Mouse (Mus musculus) neural tube, embryonic 15.5 days (tissue): Measurements from ENCODE around the gene Zmiz1. TPM values are rescaled to one million over a fixed set of nuclear protein-coding genes. Genes with fewer than 3 reads are reported as not detected.

ENCODE experiments used
- ATAC-seq: fragments of 200-750 bp; cut with Nextera tagmentation; 2 replicates; pipeline ENCODE4 v1.8.0; 2017; ENCODE audit warnings: mild to moderate bottlenecking, moderate TSS enrichment, moderate library complexity; ENCODE audit not compliant: low FRiP score
- H3K27ac ChIP-seq: fragments of 300-500 bp; sonication (generic); replicated peaks from 2 replicates; pipeline ENCODE4 v1.5.1; 2015; ENCODE audit warnings: mild to moderate bottlenecking, inconsistent platforms
- H3K27me3 ChIP-seq: fragments of 300-500 bp; sonication (generic); replicated peaks from 2 replicates; pipeline ENCODE4 v1.6.1; 2015; ENCODE audit warnings: inconsistent platforms
- H3K36me3 ChIP-seq: fragments of 300-500 bp; sonication (generic); 2 replicates; pipeline ENCODE4 v1.6.1; 2015; ENCODE audit warnings: inconsistent platforms
- H3K4me1 ChIP-seq: fragments of 300-500 bp; sonication (generic); 2 replicates; pipeline ENCODE4 v1.6.1; 2015; ENCODE audit warnings: inconsistent platforms
- H3K4me2 ChIP-seq: fragments of 300-500 bp; sonication (generic); 2 replicates; pipeline ENCODE4 v1.6.1; 2015; ENCODE audit warnings: inconsistent platforms, mild to moderate bottlenecking, moderate library complexity
- H3K4me3 ChIP-seq: fragments of 300-500 bp; sonication (generic); replicated peaks from 2 replicates; pipeline ENCODE4 v1.5.1; 2015; ENCODE audit warnings: mild to moderate bottlenecking, inconsistent platforms
- H3K9ac ChIP-seq: fragments of 300-500 bp; sonication (generic); replicated peaks from 2 replicates; pipeline ENCODE4 v1.6.1; 2015; ENCODE audit warnings: mild to moderate bottlenecking, inconsistent platforms
- H3K9me3 ChIP-seq: fragments of 300-500 bp; sonication (generic); replicated peaks from 2 replicates; pipeline ENCODE4 v1.6.1; 2016; ENCODE audit warnings: inconsistent platforms
- WGBS: fragments of 180-500 bp; shearing (Covaris S2); methylation state at CpG from one replicate; pipeline ENCODE4 v1.1.7; 2015; ENCODE audit warnings: mixed read lengths; 5-methylcytosine and 5-hydroxymethylcytosine counted together
- polyA plus RNA-seq: library from polyadenylated mRNA; unstranded; fragments of >200 nt; fragmentation: Nextera tagmentation; extraction: Ambion mirVana; gene quantifications from 2 replicates; pipeline ENCODE4 v1.2.1, GENCODE M21; 2015

Zmiz1 gene
- polyA plus RNA-seq, 1 experiment from 2014 or later, result 54.7 TPM

GRCm38 (mm10) chr14:25511967-25512366 lies 53.0 kb downstream of the Zmiz1 start:
- Histone ChIP-seq H3K27me3 (no peaks in the 10 kb centered on the region), H3K9ac (no peak overlapping the region), H3K9me3 (no peaks in the 10 kb centered on the region), H3K4me1 (peaks cover 79% of the 10 kb centered on the region), H3K4me3 (no peak overlapping the region), H3K36me3 (no peaks in the 10 kb centered on the region), H3K4me2 (no peak overlapping the region), H3K27ac (peak overlapping the region; percentile 35)
- no peak for ATAC-seq
- 33% methylated on average over 5 of the region's 5 CpGs for WGBS

GRCm38 (mm10) chr14:25512803-25513202 lies 53.8 kb downstream of the Zmiz1 start:
- Histone ChIP-seq H3K4me2 (no peak overlapping the region), H3K4me1 (peaks cover 87% of the 10 kb centered on the region), H3K9me3 (no peaks in the 10 kb centered on the region), H3K4me3 (no peak overlapping the region), H3K36me3 (no peaks in the 10 kb centered on the region), H3K27me3 (no peaks in the 10 kb centered on the region), H3K9ac (no peak overlapping the region), H3K27ac (peak overlapping the region; percentile 38; the same call in 1 of the 2 replicates)
- 17% methylated on average over 6 of the region's 6 CpGs for WGBS
- no peak for ATAC-seq

DNA sequence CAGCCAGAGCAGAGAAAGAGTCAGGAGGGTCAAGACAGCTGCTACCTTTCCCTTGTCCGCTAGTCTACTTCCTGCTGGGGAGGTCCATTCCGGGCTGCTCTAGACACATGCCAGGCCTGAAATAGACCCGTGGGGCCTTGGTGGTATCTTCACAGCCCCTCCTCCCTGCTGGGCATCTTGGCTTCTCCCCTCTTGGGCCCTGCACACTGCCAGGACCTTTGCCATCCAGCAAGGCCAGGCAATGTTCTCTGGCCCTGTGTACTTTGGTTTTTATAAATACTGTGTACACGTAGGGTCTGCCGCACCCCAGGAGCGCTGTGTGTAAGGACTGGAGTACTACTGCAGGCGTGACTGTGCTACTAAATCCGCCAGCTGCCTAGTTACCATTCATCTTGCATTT lies 54.5 kb downstream of the Zmiz1 start:
- Histone ChIP-seq H3K9ac (no peak overlapping the region), H3K4me3 (no peak overlapping the region), H3K9me3 (no peaks in the 10 kb centered on the region), H3K27me3 (no peaks in the 10 kb centered on the region), H3K4me2 (no peak overlapping the region), H3K4me1 (peaks cover 89% of the 10 kb centered on the region), H3K36me3 (no peaks in the 10 kb centered on the region), H3K27ac (no peak overlapping the region)
- 52% methylated on average over 8 of the region's 8 CpGs for WGBS
- ATAC-seq, result no peak

DNA sequence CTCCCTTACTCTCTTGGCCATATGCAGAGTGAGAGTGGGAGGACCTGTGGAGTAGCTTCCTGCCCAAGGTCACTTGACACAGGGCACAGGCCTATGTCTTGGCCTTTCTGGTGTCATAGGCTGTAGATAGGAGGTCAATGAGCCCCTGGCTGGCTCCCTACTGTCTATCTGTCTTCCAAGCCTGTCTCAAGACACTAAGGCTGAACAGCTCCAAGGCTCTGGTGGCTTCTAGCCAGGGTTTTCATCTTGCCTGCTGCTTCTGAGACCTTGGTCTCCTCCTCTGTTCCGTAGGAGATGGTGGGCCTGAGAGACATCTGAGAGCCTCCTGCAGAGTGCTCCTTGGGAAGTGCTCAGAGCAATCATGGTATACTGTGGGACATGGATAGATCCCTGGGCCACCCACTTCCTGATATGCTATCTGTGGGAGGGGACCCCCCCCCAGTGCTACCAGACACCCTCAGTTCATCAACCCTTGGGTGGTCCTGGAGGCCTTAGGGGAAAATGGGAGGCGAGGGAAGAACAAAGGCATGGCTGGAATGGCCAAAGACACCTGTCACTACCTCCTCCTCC lies 56.0 kb downstream of the Zmiz1 start:
- no peak for ATAC-seq
- Histone ChIP-seq H3K4me3 (no peak overlapping the region), H3K36me3 (no peaks in the 10 kb centered on the region), H3K27me3 (no peaks in the 10 kb centered on the region), H3K4me2 (no peak overlapping the region), H3K9me3 (no peaks in the 10 kb centered on the region), H3K9ac (no peak overlapping the region), H3K27ac (no peak overlapping the region), H3K4me1 (peaks cover 88% of the 10 kb centered on the region)
- 68% methylated on average over 2 of the region's 2 CpGs for WGBS

DNA sequence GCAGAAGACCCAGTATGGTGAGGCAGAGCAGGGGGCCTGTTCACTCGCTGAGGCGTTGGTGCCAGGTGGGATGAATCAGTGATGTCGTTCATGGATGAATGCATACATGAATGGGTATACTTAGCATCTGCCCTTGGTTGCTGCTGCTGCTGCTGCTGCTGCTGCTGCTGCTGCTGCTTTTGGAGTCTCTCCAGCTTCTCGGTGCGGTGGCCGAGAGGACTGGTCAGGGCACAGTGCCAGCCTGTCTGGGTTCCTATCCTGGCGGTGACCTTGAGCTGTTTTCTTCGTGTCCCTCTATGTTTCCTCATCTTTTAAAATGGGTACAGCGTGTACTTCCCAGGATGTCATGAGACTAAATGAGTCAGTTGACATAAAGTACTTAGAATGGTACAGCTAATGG lies 56.9 kb downstream of the Zmiz1 start:
- Histone ChIP-seq H3K27me3 (no peaks in the 10 kb centered on the region), H3K9ac (no peak overlapping the region), H3K4me2 (no peak overlapping the region), H3K27ac (no peak overlapping the region), H3K4me1 (peaks cover 88% of the 10 kb centered on the region), H3K36me3 (no peaks in the 10 kb centered on the region), H3K4me3 (no peak overlapping the region), H3K9me3 (no peaks in the 10 kb centered on the region)
- WGBS, result 37% methylated on average over 9 of the region's 9 CpGs
- ATAC-seq, result no peak

- Histone ChIP-seq H3K4me2 (no peak overlapping the region), H3K27ac (peak overlapping the region; percentile 30), H3K4me3 (no peak overlapping the region), H3K36me3 (no peaks in the 10 kb centered on the region), H3K9me3 (no peaks in the 10 kb centered on the region), H3K4me1 (peaks cover 87% of the 10 kb centered on the region), H3K9ac (no peak overlapping the region), H3K27me3 (no peaks in the 10 kb centered on the region)
- no peak for ATAC-seq
- WGBS, result 55% methylated on average over 13 of the region's 13 CpGs
Measured at GRCm38 (mm10) chr14:25516640-25517591, 57.9 kb downstream of the Zmiz1 start.

GRCm38 (mm10) chr14:25518645-25519044 lies 59.7 kb downstream of the Zmiz1 start:
- whole genome bisulfite sequencing, result 72% methylated on average over 5 of the region's 5 CpGs
- Histone ChIP-seq H3K9me3 (no peaks in the 10 kb centered on the region), H3K27ac (no peak overlapping the region), H3K36me3 (no peaks in the 10 kb centered on the region), H3K4me1 (peaks cover 84% of the 10 kb centered on the region), H3K27me3 (no peaks in the 10 kb centered on the region), H3K9ac (no peak overlapping the region), H3K4me3 (no peak overlapping the region), H3K4me2 (no peak overlapping the region)
- ATAC-seq, result no peak

DNA sequence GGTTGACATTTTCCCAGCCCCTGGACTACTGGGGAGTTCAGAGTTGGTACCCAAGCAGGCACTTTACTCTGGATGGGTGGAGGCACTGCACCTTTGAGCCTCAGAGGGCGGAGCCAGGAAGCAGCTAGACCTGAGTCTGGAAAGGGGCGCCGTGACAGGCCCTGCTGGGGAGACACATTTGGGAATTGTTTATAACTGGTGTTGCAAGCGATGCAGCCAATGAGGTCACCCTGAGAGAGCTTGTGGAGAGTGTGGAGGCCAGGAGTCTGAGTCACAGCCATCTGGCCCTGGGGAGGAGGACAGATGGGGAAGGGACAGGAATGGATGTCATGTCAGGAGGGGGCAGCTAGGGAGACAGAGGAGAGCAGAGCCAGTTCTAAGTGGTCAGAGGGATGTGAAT lies 60.7 kb downstream of the Zmiz1 start:
- WGBS, result 51% methylated on average over 4 of the region's 4 CpGs
- no peak overlapping the region for H3K4me2 ChIP-seq
- no peaks in the 10 kb centered on the region for H3K27me3 ChIP-seq
- H3K4me1 ChIP-seq, result peaks cover 84% of the 10 kb centered on the region
- no peaks in the 10 kb centered on the region for H3K36me3 ChIP-seq
- H3K9me3 ChIP-seq, result no peaks in the 10 kb centered on the region
- H3K27ac ChIP-seq, result 0 out of 2 replicates have a peak overlapping the region, but pooled peaks have one; percentile 7
- H3K4me3 ChIP-seq, result no peak overlapping the region
- ATAC-seq, result no peak
- H3K9ac ChIP-seq, result no peak overlapping the region

GRCm38 (mm10) chr14:25520589-25520988 lies 61.6 kb downstream of the Zmiz1 start:
- Histone ChIP-seq H3K4me3 (no peak overlapping the region), H3K4me2 (no peak overlapping the region), H3K9ac (no peak overlapping the region), H3K9me3 (no peaks in the 10 kb centered on the region), H3K4me1 (peaks cover 82% of the 10 kb centered on the region), H3K27me3 (no peaks in the 10 kb centered on the region), H3K36me3 (no peaks in the 10 kb centered on the region), H3K27ac (no peak overlapping the region)
- 78% methylated on average over 4 of the region's 4 CpGs for WGBS
- ATAC-seq, result no peak

- H3K36me3 ChIP-seq, result no peaks in the 10 kb centered on the region
- no peak overlapping the region for H3K4me3 ChIP-seq
- H3K27me3 ChIP-seq, result no peaks in the 10 kb centered on the region
- H3K4me1 ChIP-seq, result peaks cover 82% of the 10 kb centered on the region
- H3K27ac ChIP-seq, result no peak overlapping the region
- ATAC-seq, result no peak
- WGBS, result 45% methylated on average over 9 of the region's 9 CpGs
- H3K9me3 ChIP-seq, result no peaks in the 10 kb centered on the region
- H3K9ac ChIP-seq, result no peak overlapping the region
- H3K4me2 ChIP-seq, result no peak overlapping the region
Measured at GRCm38 (mm10) chr14:25520991-25521390, 62.0 kb downstream of the Zmiz1 start.

GRCm38 (mm10) chr14:25521500-25521899 lies 62.5 kb downstream of the Zmiz1 start:
- no peaks in the 10 kb centered on the region for H3K27me3 ChIP-seq
- H3K4me2 ChIP-seq, result no peak overlapping the region
- no peak overlapping the region for H3K27ac ChIP-seq
- H3K36me3 ChIP-seq, result no peaks in the 10 kb centered on the region
- H3K4me1 ChIP-seq, result peaks cover 78% of the 10 kb centered on the region
- H3K9ac ChIP-seq, result no peak overlapping the region
- H3K4me3 ChIP-seq, result no peak overlapping the region
- 46% methylated on average over 4 of the region's 4 CpGs for WGBS
- ATAC-seq, result no peak
- H3K9me3 ChIP-seq, result no peaks in the 10 kb centered on the region

GRCm38 (mm10) chr14:25522415-25522814 lies 63.4 kb downstream of the Zmiz1 start:
- H3K4me1 ChIP-seq, result peaks cover 71% of the 10 kb centered on the region
- no peak for ATAC-seq

More at GRCm38 (mm10) chr14:25522415-25522814, 63.4 kb downstream of the Zmiz1 start:
- no peak overlapping the region for H3K4me2 ChIP-seq
- WGBS, result 33% methylated on average over 4 of the region's 4 CpGs
- no peaks in the 10 kb centered on the region for H3K27me3 ChIP-seq
- peak overlapping the region; percentile 37; the same call in 1 of the 2 replicates for H3K27ac ChIP-seq
- H3K9ac ChIP-seq, result no peak overlapping the region
- H3K4me3 ChIP-seq, result no peak overlapping the region
- no peaks in the 10 kb centered on the region for H3K36me3 ChIP-seq
- H3K9me3 ChIP-seq, result no peaks in the 10 kb centered on the region
